Mouse (Mus musculus) kidney, embryonic 14.5 days (tissue): ENCODE results near the gene Sept3. TPM values are rescaled to one million over a fixed set of nuclear protein-coding genes. Genes with fewer than 3 reads are reported as not detected.

Experiments used
- ATAC-seq: fragments of 200-750 bp; cut with Nextera tagmentation; 2 replicates; pipeline ENCODE4 v1.8.0; 2017; ENCODE audit warnings: moderate number of reproducible peaks, mild to moderate bottlenecking, moderate TSS enrichment, moderate library complexity; ENCODE audit not compliant: low FRiP score, low TSS enrichment
- H3K27ac ChIP-seq: fragments of 300-500 bp; sonication (generic); 2 replicates; pipeline ENCODE4 v1.5.1; 2014; ENCODE audit warnings: low read depth, mild to moderate bottlenecking, low read length, moderate library complexity, mixed read lengths
- H3K27me3 ChIP-seq: fragments of 300-500 bp; sonication (generic); 2 replicates; pipeline ENCODE4 v1.6.1; 2014; ENCODE audit warnings: mild to moderate bottlenecking, low read length; ENCODE audit not compliant: control insufficient read depth, insufficient read depth
- H3K36me3 ChIP-seq: fragments of 300-500 bp; sonication (generic); 2 replicates; pipeline ENCODE4 v1.6.1; 2014; ENCODE audit warnings: low read length, mixed read lengths; ENCODE audit not compliant: control insufficient read depth, insufficient read depth
- H3K4me1 ChIP-seq: fragments of 300-500 bp; sonication (generic); 2 replicates; pipeline ENCODE4 v1.6.1; 2014; ENCODE audit warnings: low read length, mixed read lengths; ENCODE audit not compliant: control insufficient read depth, insufficient read depth
- H3K4me2 ChIP-seq: fragments of 300-500 bp; sonication (generic); replicated peaks from 2 replicates; pipeline ENCODE4 v1.6.1; 2014; ENCODE audit warnings: low read depth, mild to moderate bottlenecking, low read length
- H3K4me3 ChIP-seq: fragments of 300-500 bp; sonication (generic); 2 replicates; pipeline ENCODE4 v1.5.1; 2014; ENCODE audit warnings: mild to moderate bottlenecking, low read length
- H3K9ac ChIP-seq: fragments of 300-500 bp; sonication (generic); 2 replicates; pipeline ENCODE4 v1.6.1; 2014; ENCODE audit warnings: low read depth, mild to moderate bottlenecking, low read length, moderate library complexity
- H3K9me3 ChIP-seq: fragments of 300-500 bp; sonication (generic); 2 replicates; pipeline ENCODE4 v1.6.1; 2016; ENCODE audit warnings: low read length; ENCODE audit not compliant: control insufficient read depth
- WGBS: fragments of 180-500 bp; shearing (Covaris S2); extraction: QIAGEN DNeasy Blood & Tissue Kit; methylation state at CpG from one replicate; pipeline ENCODE4 v1.1.7; 2014; 5-methylcytosine and 5-hydroxymethylcytosine counted together
- polyA plus RNA-seq: library from polyadenylated mRNA; unstranded; fragments of >200 nt; fragmentation: Nextera tagmentation; extraction: Ambion mirVana; gene quantifications from 2 replicates; pipeline ENCODE4 v1.2.1, GENCODE M21; 2014

Sept3 gene
- polyA plus RNA-seq, 1 experiment from 2014 or later, result 15.8 TPM

- H3K9me3 ChIP-seq, result no peaks in the 10 kb centered on the region
- 78% methylated on average over 3 of the region's 3 CpGs for WGBS
- no peaks in the 10 kb centered on the region for H3K4me1 ChIP-seq
- no peak overlapping the region for H3K27ac ChIP-seq
- no peak for ATAC-seq
- no peaks in the 10 kb centered on the region for H3K27me3 ChIP-seq
- H3K4me2 ChIP-seq, result no peak overlapping the region
- H3K36me3 ChIP-seq, result no peaks in the 10 kb centered on the region
- no peak overlapping the region for H3K9ac ChIP-seq
- no peak overlapping the region for H3K4me3 ChIP-seq
Measured at GRCm38 (mm10) chr15:82308416-82308815, 33.7 kb downstream of the Sept3 start.

- WGBS, result 87% methylated on average over 6 of the region's 6 CpGs
- no peak for ATAC-seq
- H3K4me2 ChIP-seq, result no peak overlapping the region
- no peak overlapping the region for H3K4me3 ChIP-seq
- no peaks in the 10 kb centered on the region for H3K36me3 ChIP-seq
- no peaks in the 10 kb centered on the region for H3K9me3 ChIP-seq
- no peaks in the 10 kb centered on the region for H3K27me3 ChIP-seq
- peaks cover 4% of the 10 kb centered on the region; the same call in 1 of the 2 replicates for H3K4me1 ChIP-seq
- H3K27ac ChIP-seq, result no peak overlapping the region
- H3K9ac ChIP-seq, result no peak overlapping the region
Measured at GRCm38 (mm10) chr15:82317839-82318238, 43.1 kb downstream of the Sept3 start.

GRCm38 (mm10) chr15:82319613-82320012 is 44.9 kb downstream of the Sept3 start:
- H3K36me3 ChIP-seq, result no peaks in the 10 kb centered on the region
- peaks cover 8% of the 10 kb centered on the region; the same call in 1 of the 2 replicates for H3K4me1 ChIP-seq
- H3K27me3 ChIP-seq, result no peaks in the 10 kb centered on the region
- H3K4me3 ChIP-seq, result no peak overlapping the region
- WGBS, result 52% methylated on average over 1 of the region's 1 CpGs
- H3K4me2 ChIP-seq, result no peak overlapping the region
- H3K9me3 ChIP-seq, result no peaks in the 10 kb centered on the region
- H3K27ac ChIP-seq, result no peak overlapping the region
- H3K9ac ChIP-seq, result no peak overlapping the region
- ATAC-seq, result no peak

GRCm38 (mm10) chr15:82322195-82322594 is 47.5 kb downstream of the Sept3 start:
- H3K4me2 ChIP-seq, result no peak overlapping the region
- H3K9me3 ChIP-seq, result no peaks in the 10 kb centered on the region
- H3K9ac ChIP-seq, result no peak overlapping the region
- H3K27me3 ChIP-seq, result no peaks in the 10 kb centered on the region
- H3K4me3 ChIP-seq, result no peak overlapping the region
- H3K36me3 ChIP-seq, result no peaks in the 10 kb centered on the region
- H3K4me1 ChIP-seq, result peaks cover 5% of the 10 kb centered on the region; the same call in 1 of the 2 replicates
- WGBS, result 74% methylated on average over 8 of the region's 8 CpGs
- H3K27ac ChIP-seq, result no peak overlapping the region
- ATAC-seq, result no peak

GRCm38 (mm10) chr15:82325382-82325781 is 50.7 kb downstream of the Sept3 start:
- Histone ChIP-seq H3K4me1 (peaks cover 5% of the 10 kb centered on the region; the same call in 1 of the 2 replicates), H3K4me2 (no peak overlapping the region), H3K9me3 (no peaks in the 10 kb centered on the region), H3K27ac (no peak overlapping the region), H3K36me3 (peaks cover 8% of the 10 kb centered on the region; the same call in 1 of the 2 replicates), H3K4me3 (no peak overlapping the region), H3K27me3 (no peaks in the 10 kb centered on the region), H3K9ac (no peak overlapping the region)
- 68% methylated on average over 2 of the region's 2 CpGs for WGBS
- no peak for ATAC-seq

GRCm38 (mm10) chr15:82335194-82335593 is 60.5 kb downstream of the Sept3 start:
- ATAC-seq, result no peak
- Histone ChIP-seq H3K27ac (no peak overlapping the region), H3K4me2 (no peak overlapping the region), H3K4me1 (peaks cover 11% of the 10 kb centered on the region), H3K9me3 (no peaks in the 10 kb centered on the region), H3K36me3 (peaks cover 31% of the 10 kb centered on the region), H3K4me3 (no peak overlapping the region), H3K9ac (no peak overlapping the region), H3K27me3 (no peaks in the 10 kb centered on the region)
- WGBS, result 100% methylated on average over 4 of the region's 4 CpGs

GRCm38 (mm10) chr15:82336629-82337028 is 61.9 kb downstream of the Sept3 start:
- Histone ChIP-seq H3K4me3 (no peak overlapping the region), H3K4me1 (peaks cover 11% of the 10 kb centered on the region)

GRCm38 (mm10) chr15:82337875-82338274 is 63.2 kb downstream of the Sept3 start:
- WGBS, result 24% methylated on average over 4 of the region's 4 CpGs
- Histone ChIP-seq H3K9me3 (no peaks in the 10 kb centered on the region), H3K27me3 (no peaks in the 10 kb centered on the region), H3K9ac (peak overlapping the region; percentile 65), H3K4me1 (peaks cover 16% of the 10 kb centered on the region), H3K4me2 (peak overlapping the region; percentile 72), H3K4me3 (peak overlapping the region; percentile 53), H3K36me3 (peaks cover 27% of the 10 kb centered on the region), H3K27ac (0 out of 2 replicates have a peak overlapping the region, but pooled peaks have one; percentile 30)
- ATAC-seq, result no peak

More at GRCm38 (mm10) chr15:82336629-82337028, 61.9 kb downstream of the Sept3 start:
- Histone ChIP-seq H3K36me3 (peaks cover 27% of the 10 kb centered on the region), H3K4me2 (no peak overlapping the region), H3K27ac (no peak overlapping the region), H3K27me3 (no peaks in the 10 kb centered on the region), H3K9me3 (no peaks in the 10 kb centered on the region), H3K9ac (no peak overlapping the region)
- 91% methylated on average over 12 of the region's 12 CpGs for WGBS
- no peak for ATAC-seq

- Histone ChIP-seq H3K9me3 (no peaks in the 10 kb centered on the region), H3K36me3 (peaks cover 27% of the 10 kb centered on the region), H3K9ac (peak within 1 kb of the TSS; percentile 65), H3K4me3 (peak within 1 kb of the TSS; percentile 53), H3K27me3 (no peaks in the 10 kb centered on the region), H3K27ac (peak within 1 kb of the TSS; percentile 30; the same call in 1 of the 2 replicates), H3K4me2 (peak within 1 kb of the TSS; percentile 72), H3K4me1 (peaks cover 16% of the 10 kb centered on the region)
- 0% methylated on average over 39 of the region's 41 CpGs for WGBS
- ATAC-seq, result peak; percentile 88
Measured at GRCm38 (mm10) chr15:82338593-82339112, 64.0 kb downstream of the Sept3 start, which contains the start of the genes Naga, Pheta2 and Smdt1. Gene Naga (minus strand): TSS chr15:82338925. Gene Pheta2 (plus strand): TSS chr15:82338942. Gene Smdt1 (plus strand): TSS chr15:82338959.
